Mouse (Mus musculus): ENCODE results near the gene Aldh2. TPM values are rescaled to one million over a fixed set of nuclear protein-coding genes. Genes with fewer than 3 reads are reported as not detected.

The Aldh2 gene
- polyA plus RNA-seq, 1 experiment from 2014 or later, result 38.3 TPM

- no peak overlapping the region for H3K9ac ChIP-seq (ENCODE audit: low read length)
- H3K27ac ChIP-seq (ENCODE audit: low read depth, low read length), result no peak overlapping the region
- WGBS, result 80% methylated on average over 7 of the region's 7 CpGs
- no peak for DNase-seq (ENCODE audit: low spot score)
- H3K4me3 ChIP-seq (ENCODE audit: low read depth, low read length), result no peak overlapping the region
- H3K4me1 ChIP-seq (ENCODE audit: control insufficient read depth, insufficient read depth, low read length), result peaks cover 8% of the 10 kb centered on the region
- no peak for ATAC-seq
- H3K9me3 ChIP-seq (replicated peaks; ENCODE audit: control insufficient read depth, low read length), result no peaks in the 10 kb centered on the region
- no peaks in the 10 kb centered on the region for H3K36me3 ChIP-seq (ENCODE audit: control insufficient read depth, insufficient read depth, low read length)
- H3K27me3 ChIP-seq (replicated peaks; ENCODE audit: control insufficient read depth, insufficient read depth, low read length), result no peaks in the 10 kb centered on the region
- H3K4me2 ChIP-seq (ENCODE audit: low read length), result no peak overlapping the region
Measured at GRCm38 (mm10) chr5:121597991-121598537, 4.4 kb upstream of the Aldh2 start.

- H3K27me3 ChIP-seq (replicated peaks; ENCODE audit: control insufficient read depth, insufficient read depth, low read length), result no peaks in the 10 kb centered on the region
- H3K9ac ChIP-seq (ENCODE audit: low read length), result no peak overlapping the region
- ATAC-seq (no peak), DNase-seq (ENCODE audit: low spot score) (no peak)
- peaks cover 8% of the 10 kb centered on the region for H3K4me1 ChIP-seq (ENCODE audit: control insufficient read depth, insufficient read depth, low read length)
- 73% methylated on average over 4 of the region's 4 CpGs for WGBS
- no peak overlapping the region for H3K27ac ChIP-seq (ENCODE audit: low read depth, low read length)
- no peak overlapping the region for H3K4me2 ChIP-seq (ENCODE audit: low read length)
- no peaks in the 10 kb centered on the region for H3K36me3 ChIP-seq (ENCODE audit: control insufficient read depth, insufficient read depth, low read length)
- H3K9me3 ChIP-seq (replicated peaks; ENCODE audit: control insufficient read depth, low read length), result no peaks in the 10 kb centered on the region
- no peak overlapping the region for H3K4me3 ChIP-seq (ENCODE audit: low read depth, low read length)
Measured at GRCm38 (mm10) chr5:121597332-121597731, 3.7 kb upstream of the Aldh2 start.

- DNase-seq (ENCODE audit: low spot score) (no peak), ATAC-seq (no peak)
- H3K9me3 ChIP-seq (replicated peaks; ENCODE audit: control insufficient read depth, low read length), result no peaks in the 10 kb centered on the region
- H3K9ac ChIP-seq (ENCODE audit: low read length), result no peak overlapping the region
- peaks cover 8% of the 10 kb centered on the region for H3K4me1 ChIP-seq (ENCODE audit: control insufficient read depth, insufficient read depth, low read length)
- H3K27ac ChIP-seq (ENCODE audit: low read depth, low read length), result no peak overlapping the region
- no peak overlapping the region for H3K4me2 ChIP-seq (ENCODE audit: low read length)
- WGBS, result 80% methylated on average over 6 of the region's 6 CpGs
- no peak overlapping the region for H3K4me3 ChIP-seq (ENCODE audit: low read depth, low read length)
- H3K27me3 ChIP-seq (replicated peaks; ENCODE audit: control insufficient read depth, insufficient read depth, low read length), result no peaks in the 10 kb centered on the region
- no peaks in the 10 kb centered on the region for H3K36me3 ChIP-seq (ENCODE audit: control insufficient read depth, insufficient read depth, low read length)
Measured at GRCm38 (mm10) chr5:121596226-121596625, 2.6 kb upstream of the Aldh2 start.

- no peak for ATAC-seq
- Histone ChIP-seq H3K4me1 (ENCODE audit: control insufficient read depth, insufficient read depth, low read length) (peaks cover 8% of the 10 kb centered on the region), H3K4me3 (ENCODE audit: low read depth, low read length) (no peak overlapping the region), H3K27ac (ENCODE audit: low read depth, low read length) (no peak overlapping the region), H3K9me3 (replicated peaks; ENCODE audit: control insufficient read depth, low read length) (no peaks in the 10 kb centered on the region), H3K36me3 (ENCODE audit: control insufficient read depth, insufficient read depth, low read length) (no peaks in the 10 kb centered on the region), H3K9ac (ENCODE audit: low read length) (no peak overlapping the region), H3K27me3 (replicated peaks; ENCODE audit: control insufficient read depth, insufficient read depth, low read length) (no peaks in the 10 kb centered on the region), H3K4me2 (ENCODE audit: low read length) (no peak overlapping the region)
- DNase-seq (ENCODE audit: low spot score), result no peak
- 87% methylated on average over 6 of the region's 6 CpGs for WGBS
Measured at GRCm38 (mm10) chr5:121595758-121596157, 2.1 kb upstream of the Aldh2 start.

- WGBS, result 82% methylated on average over 6 of the region's 6 CpGs
- peaks cover 8% of the 10 kb centered on the region for H3K4me1 ChIP-seq (ENCODE audit: control insufficient read depth, insufficient read depth, low read length)
- no peaks in the 10 kb centered on the region for H3K36me3 ChIP-seq (ENCODE audit: control insufficient read depth, insufficient read depth, low read length)
- H3K9ac ChIP-seq (ENCODE audit: low read length), result no peak overlapping the region
- H3K27me3 ChIP-seq (replicated peaks; ENCODE audit: control insufficient read depth, insufficient read depth, low read length), result no peaks in the 10 kb centered on the region
- H3K4me2 ChIP-seq (ENCODE audit: low read length), result no peak overlapping the region; the same call in 1 of the 2 replicates
- H3K9me3 ChIP-seq (replicated peaks; ENCODE audit: control insufficient read depth, low read length), result no peaks in the 10 kb centered on the region
- no peak overlapping the region for H3K27ac ChIP-seq (ENCODE audit: low read depth, low read length)
- no peak overlapping the region for H3K4me3 ChIP-seq (ENCODE audit: low read depth, low read length)
- ATAC-seq (no peak), DNase-seq (ENCODE audit: low spot score) (no peak)
Measured at GRCm38 (mm10) chr5:121594714-121595313, 1.2 kb upstream of the Aldh2 start.

GRCm38 (mm10) chr5:121592816-121593407 lies 712 bp downstream of the Aldh2 start:
- H3K9me3 ChIP-seq (replicated peaks; ENCODE audit: control insufficient read depth, low read length), result no peaks in the 10 kb centered on the region
- H3K27me3 ChIP-seq (replicated peaks; ENCODE audit: control insufficient read depth, insufficient read depth, low read length), result no peaks in the 10 kb centered on the region
- H3K4me1 ChIP-seq (ENCODE audit: control insufficient read depth, insufficient read depth, low read length), result peaks cover 8% of the 10 kb centered on the region
- H3K4me3 ChIP-seq (ENCODE audit: low read depth, low read length), result peak overlapping the region; percentile 70
- peak overlapping the region; percentile 93 for H3K4me2 ChIP-seq (ENCODE audit: low read length)
- ATAC-seq (peak; percentile 54), DNase-seq (ENCODE audit: low spot score) (no peak)
- H3K27ac ChIP-seq (ENCODE audit: low read depth, low read length), result no peak overlapping the region
- H3K36me3 ChIP-seq (ENCODE audit: control insufficient read depth, insufficient read depth, low read length), result no peaks in the 10 kb centered on the region
- WGBS, result 4% methylated on average over 30 of the region's 33 CpGs
- peak overlapping the region; percentile 74 for H3K9ac ChIP-seq (ENCODE audit: low read length)

GRCm38 (mm10) chr5:121592064-121592815 lies 1.4 kb downstream of the Aldh2 start:
- DNase-seq (ENCODE audit: low spot score) (no peak), ATAC-seq (no peak)
- Histone ChIP-seq H3K27me3 (replicated peaks; ENCODE audit: control insufficient read depth, insufficient read depth, low read length) (no peaks in the 10 kb centered on the region), H3K27ac (ENCODE audit: low read depth, low read length) (no peak overlapping the region), H3K4me3 (ENCODE audit: low read depth, low read length) (peak overlapping the region; percentile 70; the same call in 1 of the 2 replicates), H3K36me3 (ENCODE audit: control insufficient read depth, insufficient read depth, low read length) (no peaks in the 10 kb centered on the region), H3K4me2 (ENCODE audit: low read length) (peak overlapping the region; percentile 93), H3K4me1 (ENCODE audit: control insufficient read depth, insufficient read depth, low read length) (peaks cover 8% of the 10 kb centered on the region), H3K9me3 (replicated peaks; ENCODE audit: control insufficient read depth, low read length) (no peaks in the 10 kb centered on the region), H3K9ac (ENCODE audit: low read length) (no peak overlapping the region; the same call in 1 of the 2 replicates)
- 61% methylated on average over 11 of the region's 11 CpGs for WGBS

- H3K4me2 ChIP-seq (ENCODE audit: low read length), result no peak overlapping the region
- WGBS, result 80% methylated on average over 11 of the region's 11 CpGs
Measured at GRCm38 (mm10) chr5:121591417-121592063, 2.1 kb downstream of the Aldh2 start.

More at GRCm38 (mm10) chr5:121591417-121592063, 2.1 kb downstream of the Aldh2 start:
- no peaks in the 10 kb centered on the region for H3K36me3 ChIP-seq (ENCODE audit: control insufficient read depth, insufficient read depth, low read length)
- H3K4me1 ChIP-seq (ENCODE audit: control insufficient read depth, insufficient read depth, low read length), result peaks cover 8% of the 10 kb centered on the region
- DNase-seq (ENCODE audit: low spot score) (no peak), ATAC-seq (no peak)
- H3K27me3 ChIP-seq (replicated peaks; ENCODE audit: control insufficient read depth, insufficient read depth, low read length), result no peaks in the 10 kb centered on the region
- H3K4me3 ChIP-seq (ENCODE audit: low read depth, low read length), result no peak overlapping the region
- H3K9me3 ChIP-seq (replicated peaks; ENCODE audit: control insufficient read depth, low read length), result no peaks in the 10 kb centered on the region
- H3K27ac ChIP-seq (ENCODE audit: low read depth, low read length), result no peak overlapping the region
- H3K9ac ChIP-seq (ENCODE audit: low read length), result no peak overlapping the region

All from forebrain, embryonic 14.5 days (tissue).